Mouse (Mus musculus) erythroid progenitor cell, adult 5-6 weeks (primary cell): ENCODE measurements around the gene Skiv2l. TPM values are rescaled to one million over a fixed set of nuclear protein-coding genes. Genes with fewer than 3 reads are reported as not detected.
A peak's percentile ranks its signal among the peaks of the same experiment; 100 is the strongest.

Experiments
- ATAC-seq: replicated peaks from 2 replicates; pipeline ENCODE4 v1.8.0; 2016; ENCODE audit warnings: moderate number of reproducible peaks, mild to moderate bottlenecking, moderate TSS enrichment, inconsistent platforms; ENCODE audit not compliant: poor library complexity, low FRiP score, severe bottlenecking
- total RNA-seq, 2 experiments: library from RNA; stranded (forward) in 1 of 2; stranded (reverse) in 1 of 2; fragments of 150-400 nt in 1 of 2; fragments of 186-747, 209-891 nt in 1 of 2; gene quantifications; 2 replicates each; pipeline versions ENCODE4 v1.2.3 to v1.2.4; 2015 to 2017; ENCODE audit warnings: low replicate concordance in 2 of 2

Skiv2l gene
- total RNA-seq (2015; ENCODE audit: low replicate concordance) (11.3 and 25.6 TPM in 2 replicates), total RNA-seq (2017; ENCODE audit: low replicate concordance) (48.5 and 60.0 TPM in 2 replicates)

DNA sequence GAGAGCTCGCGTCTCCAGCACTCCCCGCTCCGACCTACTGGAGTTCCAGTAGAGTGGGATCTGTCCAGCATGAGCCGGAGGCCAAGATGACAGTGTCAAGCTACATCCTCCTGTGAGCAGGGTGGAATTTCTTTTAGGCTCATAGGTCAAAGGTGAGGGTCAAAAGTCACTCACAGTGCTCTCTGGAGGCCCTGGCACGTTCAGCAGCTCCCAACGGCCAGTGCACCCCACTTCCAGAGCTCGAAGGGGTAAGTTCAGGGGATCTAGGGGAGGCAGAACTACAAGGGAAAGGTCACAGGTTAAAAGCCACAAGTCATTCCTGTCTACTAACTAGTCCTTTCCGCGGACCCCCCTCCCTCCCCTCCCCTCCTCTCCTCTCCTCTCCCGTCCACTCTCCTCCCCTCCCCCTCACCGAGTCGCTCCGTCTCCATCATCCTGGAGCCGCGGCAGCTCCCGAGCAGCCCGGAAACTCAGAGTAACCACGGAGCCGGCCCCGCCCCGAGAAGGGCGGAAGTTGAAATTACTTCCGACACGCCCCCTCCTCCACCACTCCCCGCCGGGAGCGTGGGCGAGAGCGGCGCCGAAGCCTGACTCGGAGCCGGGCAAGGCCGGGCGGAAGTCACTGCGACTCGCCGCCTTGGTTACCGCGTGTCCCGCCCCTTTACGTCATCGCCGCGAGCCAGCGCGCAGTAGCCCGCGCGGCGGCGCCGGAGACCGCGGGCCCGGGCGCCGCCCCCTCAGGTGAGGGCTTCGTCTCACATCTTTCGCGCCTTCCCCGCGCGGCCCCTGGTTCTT lies at the start of gene Skiv2l, which contains the start of gene Nelfe:
Gene Skiv2l (minus strand): TSS at position 489 of the 795 bp plus-strand sequence.
Gene Nelfe (plus strand): TSS at position 670 of the 795 bp plus-strand sequence.
- peak; percentile 97 for ATAC-seq

DNA sequence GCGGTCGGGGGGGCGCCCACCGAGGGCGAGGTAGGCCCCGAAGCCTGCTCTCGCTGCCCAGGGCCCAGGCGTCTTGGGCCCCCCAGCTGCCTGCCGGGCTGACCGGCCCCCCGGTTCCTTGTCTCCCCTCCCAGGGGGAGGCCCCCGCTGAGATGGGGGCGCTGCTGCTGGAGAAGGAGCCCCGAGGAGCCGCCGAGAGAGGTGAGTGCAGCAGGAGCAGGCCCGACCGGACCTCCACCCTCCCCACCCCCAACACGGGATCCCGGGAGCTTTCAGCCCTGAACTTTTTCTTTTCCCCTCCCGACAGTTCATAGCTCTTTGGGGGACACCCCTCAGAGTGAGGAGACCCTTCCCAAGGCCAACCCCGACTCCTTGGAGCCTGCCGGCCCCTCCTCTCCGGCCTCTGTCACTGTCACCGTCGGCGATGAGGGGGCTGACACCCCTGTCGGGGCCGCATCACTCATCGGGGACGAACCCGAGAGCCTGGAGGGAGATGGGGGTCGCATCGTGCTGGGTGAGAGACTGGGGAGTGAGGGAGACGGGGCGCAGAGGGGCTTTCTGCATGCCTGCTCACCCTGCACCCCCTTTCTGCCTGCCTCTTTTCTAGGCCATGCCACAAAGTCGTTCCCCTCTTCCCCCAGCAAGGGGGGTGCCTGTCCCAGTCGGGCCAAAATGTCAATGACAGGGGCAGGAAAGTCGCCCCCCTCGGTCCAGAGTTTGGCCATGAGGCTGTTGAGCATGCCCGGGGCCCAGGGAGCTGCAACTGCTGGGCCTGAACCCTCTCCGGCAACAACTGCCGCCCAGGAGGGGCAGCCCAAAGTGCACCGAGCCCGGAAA lies 49.3 kb upstream of the Skiv2l start:
- no peak for ATAC-seq

DNA sequence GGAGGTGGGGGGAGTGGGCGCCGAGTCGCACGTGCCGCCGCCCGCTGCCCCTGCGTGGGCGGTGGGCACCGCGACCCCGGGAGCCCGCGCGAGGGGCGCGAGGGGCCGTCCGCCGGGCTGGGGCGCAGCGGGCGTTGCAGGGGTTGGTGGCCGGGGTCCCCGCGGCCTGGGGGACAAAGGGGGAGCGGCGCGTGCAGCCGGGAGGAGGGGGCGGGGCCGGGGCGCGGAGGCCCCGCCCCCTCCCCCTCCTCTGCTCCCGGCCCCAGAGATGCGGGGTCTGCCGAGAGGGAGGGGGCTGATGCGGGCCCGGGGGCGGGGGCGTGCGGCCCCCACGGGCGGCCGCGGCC lies 48.7 kb upstream of the Skiv2l start:
- no peak for ATAC-seq

DNA sequence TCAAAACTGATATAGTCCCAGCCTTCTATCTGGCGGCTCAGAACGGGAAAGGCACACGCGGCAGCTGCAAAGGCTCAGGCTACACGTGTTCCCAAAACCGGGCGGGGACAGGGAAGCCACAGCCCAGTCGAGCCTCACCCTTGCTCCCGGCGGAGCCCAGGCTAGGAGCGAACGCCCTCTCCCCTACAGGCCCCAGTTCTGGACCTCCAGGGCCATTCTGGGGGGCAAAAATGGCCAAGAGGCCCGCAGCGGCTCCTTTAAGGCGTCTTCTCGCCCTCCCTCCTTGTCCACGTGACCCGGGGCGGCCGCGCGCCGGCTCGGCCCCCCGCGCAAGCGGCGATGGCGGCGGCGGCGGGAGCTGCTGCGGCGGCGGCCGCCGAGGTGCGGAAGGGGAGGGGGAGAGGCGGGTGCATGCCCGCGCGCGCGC lies 48.2 kb upstream of the Skiv2l start, which contains the start of the genes C2 and Ehmt2:
Gene C2 (minus strand): TSS at position 106 of the 427 bp plus-strand sequence.
Gene Ehmt2 (plus strand): TSS at position 310 of the 427 bp plus-strand sequence.
- peak; percentile 59 for ATAC-seq

DNA sequence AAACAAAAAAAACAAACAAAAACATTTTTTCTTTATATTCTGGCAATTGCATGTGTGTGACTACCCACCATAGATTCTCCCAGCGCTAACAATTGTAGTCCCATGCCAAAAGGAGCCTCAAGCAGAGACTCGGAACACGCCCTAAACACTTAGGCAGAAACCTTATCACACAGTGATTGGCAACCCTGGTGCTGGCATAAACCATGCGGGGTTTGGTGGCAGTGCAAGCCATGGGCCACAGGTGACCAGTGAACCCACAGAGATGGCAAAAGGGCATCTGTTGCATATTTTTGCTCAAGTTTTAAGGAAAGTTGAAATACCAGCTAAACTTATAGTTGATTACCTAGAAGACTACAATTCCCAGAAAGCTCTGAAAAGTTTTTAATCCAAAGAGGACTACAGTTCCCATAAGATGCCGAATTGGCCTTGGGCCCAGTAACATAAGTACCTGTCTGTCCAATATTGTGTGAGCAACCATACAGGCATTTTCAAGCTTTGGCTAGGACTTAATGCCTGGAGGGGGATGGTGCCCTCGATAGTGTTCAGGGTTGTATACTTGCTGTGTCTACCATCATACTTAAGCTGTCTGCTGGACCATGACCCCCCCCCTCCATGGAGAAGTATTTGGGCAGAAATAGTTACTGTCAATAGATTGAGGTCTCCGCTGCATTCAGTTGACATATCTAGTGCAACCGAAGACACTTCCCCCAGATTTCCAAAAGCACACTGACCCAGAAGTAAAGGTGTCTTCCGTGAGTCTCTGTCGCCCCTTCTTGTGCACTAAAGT lies 47.6 kb upstream of the Skiv2l start:
- no peak for ATAC-seq

DNA sequence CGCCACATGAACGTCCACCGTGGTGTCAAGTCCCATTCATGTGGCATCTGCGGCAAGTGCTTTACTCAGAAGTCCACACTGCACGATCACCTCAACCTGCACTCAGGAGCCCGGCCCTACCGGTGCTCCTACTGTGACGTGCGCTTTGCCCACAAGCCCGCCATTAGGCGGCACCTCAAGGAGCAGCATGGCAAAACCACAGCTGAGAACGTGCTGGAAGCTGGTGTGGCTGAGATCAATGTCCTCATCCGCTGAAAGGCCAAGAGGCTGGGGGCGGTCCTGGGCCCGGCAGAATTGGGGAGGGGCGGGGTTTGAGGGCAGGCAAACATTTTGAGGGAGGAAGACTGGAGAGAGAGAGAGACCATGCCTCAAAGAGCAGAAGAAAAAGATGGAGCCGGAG lies 46.4 kb upstream of the Skiv2l start:
- ATAC-seq = no peak

DNA sequence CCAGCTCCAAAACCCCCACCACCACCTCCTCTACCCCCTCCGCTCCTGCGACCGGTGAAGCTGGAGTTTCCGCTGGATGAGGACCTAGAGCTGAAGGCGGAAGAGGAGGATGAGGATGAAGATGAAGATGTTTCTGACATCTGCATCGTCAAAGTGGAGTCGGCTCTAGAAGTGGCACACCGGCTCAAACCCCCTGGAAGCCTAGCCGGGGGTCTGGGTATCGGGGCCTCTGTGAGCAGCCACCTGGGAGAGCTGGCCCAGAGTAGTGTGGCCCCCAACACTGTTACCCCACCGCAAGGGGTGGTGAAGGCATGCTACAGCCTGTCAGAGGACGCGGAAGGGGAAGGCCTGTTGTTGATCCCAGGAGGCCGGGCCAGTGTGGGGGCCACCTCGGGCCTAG lies 45.7 kb upstream of the Skiv2l start:
- no peak for ATAC-seq

DNA sequence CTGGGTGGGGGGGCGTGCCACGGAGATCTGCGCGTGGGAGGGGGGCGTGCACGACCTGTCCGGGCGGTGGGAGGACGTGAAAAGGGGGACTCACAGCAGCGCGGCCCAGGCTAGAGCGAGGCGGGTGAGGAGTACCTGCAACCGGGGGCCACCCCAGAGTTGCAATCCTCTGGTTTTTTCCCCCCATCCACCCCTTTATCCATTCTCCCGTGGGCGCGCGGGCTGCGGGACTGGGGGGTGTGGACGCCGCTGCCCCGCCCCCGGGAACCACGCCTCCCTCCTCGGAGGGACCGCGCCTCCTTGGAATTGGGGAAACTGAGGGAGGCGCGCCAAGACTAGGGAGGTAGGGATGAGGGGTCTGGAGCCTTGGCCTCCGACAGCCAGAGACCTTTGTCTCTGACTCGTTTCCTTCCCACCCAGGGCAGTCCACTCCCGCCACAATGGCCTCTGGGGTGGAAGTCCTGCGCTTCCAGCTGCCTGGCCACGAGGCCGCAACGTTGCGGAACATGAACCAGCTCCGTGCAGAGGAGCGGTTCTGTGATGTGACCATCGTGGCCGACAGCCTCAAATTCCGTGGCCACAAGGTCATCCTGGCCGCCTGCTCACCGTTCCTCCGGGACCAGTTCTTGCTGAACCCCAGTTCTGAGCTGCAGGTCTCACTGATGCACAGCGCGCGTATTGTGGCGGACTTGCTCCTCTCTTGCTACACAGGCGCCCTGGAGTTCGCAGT lies 45.0 kb upstream of the Skiv2l start:
- ATAC-seq = no peak

DNA sequence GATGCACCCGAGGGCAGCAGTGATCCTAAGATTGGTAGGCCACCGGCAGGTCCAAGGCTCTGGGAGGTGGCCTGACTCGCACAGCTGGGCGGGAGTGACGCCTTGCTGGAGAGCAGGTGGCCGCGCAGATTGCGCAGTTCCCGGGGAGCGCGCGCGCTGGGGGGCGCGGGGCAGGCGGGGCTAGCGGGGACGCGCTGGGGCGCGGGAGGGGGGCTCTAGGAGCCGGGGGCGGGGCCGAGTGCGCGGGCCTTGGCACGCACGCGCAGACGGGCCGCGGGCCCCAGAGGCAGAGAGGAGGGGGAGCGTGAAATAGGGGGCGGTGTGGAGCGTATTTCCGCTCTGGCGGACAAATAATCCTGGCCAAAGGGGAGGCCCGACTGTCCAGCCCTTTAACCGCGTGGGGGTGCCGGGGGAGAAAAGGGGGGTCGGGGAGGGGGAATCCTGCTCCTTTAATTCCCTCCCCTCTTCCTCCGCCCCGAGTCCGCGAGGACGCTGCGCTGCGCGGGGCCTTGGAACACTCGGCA lies 44.1 kb upstream of the Skiv2l start:
- peak; percentile 77 for ATAC-seq

DNA sequence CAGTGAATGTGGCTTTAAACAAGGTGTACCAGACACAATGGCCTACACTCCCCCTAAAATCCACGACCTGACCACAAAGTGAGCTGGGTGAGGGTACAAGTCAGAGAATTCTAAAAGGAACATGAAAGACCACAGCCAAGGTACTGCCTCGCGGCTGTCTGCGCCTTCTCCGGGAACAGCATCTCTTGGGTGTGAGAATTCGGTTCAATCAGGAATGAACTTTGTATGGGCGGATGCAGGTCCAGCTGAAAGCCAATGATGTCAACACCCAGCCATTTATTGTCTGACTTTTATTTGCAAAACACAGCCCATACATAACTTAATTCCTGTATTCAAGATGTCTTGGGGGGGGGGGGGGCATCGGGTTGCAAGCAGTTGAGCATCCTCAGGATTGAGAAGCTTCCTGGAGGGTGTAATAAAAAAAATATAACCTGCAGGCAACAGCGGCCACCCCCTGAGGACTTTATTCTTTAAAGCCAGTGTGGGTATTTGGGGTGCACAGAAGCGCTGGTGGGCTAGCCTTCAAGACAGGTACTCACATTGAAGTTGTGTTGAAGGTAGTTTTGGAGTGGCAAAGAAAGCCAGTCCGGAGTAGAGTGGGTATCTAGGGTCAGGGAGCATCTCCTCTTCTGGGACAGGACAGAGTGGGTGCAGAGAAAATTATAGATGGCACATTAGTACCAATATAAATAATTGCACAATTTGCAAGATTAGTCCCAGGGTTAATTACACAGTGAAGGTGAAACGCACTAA lies 43.2 kb upstream of the Skiv2l start:
- ATAC-seq = no peak

DNA sequence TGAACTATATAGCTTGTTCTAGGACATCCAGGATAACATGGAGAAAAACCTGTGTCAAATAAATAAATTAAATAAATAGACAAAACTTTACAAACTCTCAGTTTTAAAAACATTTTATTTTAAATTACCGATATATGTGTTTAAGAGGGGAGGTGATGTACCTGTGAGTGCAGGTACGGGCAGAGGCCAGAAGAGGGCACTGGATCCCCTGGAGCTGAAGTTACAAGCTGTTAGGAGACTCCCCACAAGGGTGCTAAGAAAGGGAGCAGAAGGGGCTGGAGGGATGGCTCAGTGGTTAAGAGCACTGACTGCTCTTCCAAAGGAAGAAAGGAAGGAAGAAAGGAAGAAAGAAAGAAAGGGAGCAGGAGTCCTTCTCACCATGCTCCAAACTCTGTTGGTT lies 41.4 kb upstream of the Skiv2l start:
- no peak for ATAC-seq

DNA sequence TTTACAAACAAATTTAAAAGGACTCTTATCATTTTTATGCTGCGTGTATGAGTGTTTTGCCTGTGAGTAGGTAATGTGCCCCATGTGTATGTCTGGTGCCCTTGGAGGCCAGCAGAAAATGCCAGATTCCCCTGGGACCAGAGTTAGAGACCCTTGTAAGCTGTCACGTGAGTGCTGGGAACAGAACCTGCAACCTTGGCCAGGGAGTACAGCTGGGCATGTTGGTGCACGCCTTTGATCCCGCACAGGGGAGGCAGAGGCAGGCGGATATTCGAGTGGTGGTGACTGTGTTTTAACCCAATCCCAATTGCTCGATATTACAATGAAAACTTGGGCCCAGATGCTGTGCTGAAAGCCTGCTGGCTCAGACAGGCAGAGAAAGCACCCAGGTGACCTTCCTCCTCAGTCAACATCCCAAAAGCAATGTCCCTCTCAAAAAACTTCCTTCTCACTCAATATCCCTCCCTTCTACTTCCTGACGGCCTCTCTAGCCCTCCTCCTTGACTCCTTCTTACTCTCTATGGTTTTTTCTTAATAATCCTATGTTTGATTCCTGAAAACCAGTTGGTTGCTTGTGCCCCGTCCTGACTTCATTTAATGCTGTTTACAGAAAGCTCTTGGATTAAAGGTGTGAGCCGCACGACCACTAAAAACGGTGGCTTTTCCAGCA lies 40.2 kb upstream of the Skiv2l start:
- ATAC-seq = no peak

DNA sequence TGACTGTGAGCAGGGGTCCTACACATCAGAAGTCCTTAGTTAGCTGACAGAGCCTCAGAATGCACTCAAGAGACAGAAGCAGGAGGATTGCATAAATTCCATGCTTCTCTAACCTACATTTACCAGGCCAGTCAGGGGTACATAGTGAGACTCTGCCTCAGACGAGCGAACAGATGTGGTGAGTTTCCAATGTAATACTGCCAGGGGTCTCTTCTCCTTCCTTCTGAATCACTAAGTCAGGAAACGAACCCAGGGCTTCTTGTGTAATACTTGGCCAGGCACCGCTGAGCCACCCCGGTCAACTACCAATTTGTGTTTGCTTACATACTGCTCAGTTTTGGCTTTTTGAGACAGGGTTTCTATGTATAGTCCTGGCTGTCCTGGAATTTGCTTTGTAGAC lies 37.9 kb upstream of the Skiv2l start:
- no peak for ATAC-seq

DNA sequence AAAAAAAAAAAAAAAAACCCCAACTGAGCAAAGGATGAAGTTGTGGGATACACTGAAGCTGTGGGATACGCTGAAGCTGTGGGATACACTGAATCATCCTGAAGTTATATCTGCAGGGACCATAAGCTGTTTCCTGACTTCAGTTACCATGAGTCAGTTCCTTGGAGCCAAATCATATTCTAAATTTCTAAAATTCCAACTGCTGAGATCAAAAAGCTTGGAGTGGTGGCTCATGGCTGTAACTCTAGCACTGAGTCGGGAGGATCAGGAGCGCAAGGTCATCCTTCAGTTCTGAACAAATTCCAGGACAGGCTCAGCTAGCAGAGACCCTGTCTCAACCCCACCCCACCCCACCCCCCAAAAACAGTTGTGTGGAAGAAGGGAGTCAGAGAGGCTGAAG lies 35.6 kb upstream of the Skiv2l start:
- ATAC-seq = no peak

DNA sequence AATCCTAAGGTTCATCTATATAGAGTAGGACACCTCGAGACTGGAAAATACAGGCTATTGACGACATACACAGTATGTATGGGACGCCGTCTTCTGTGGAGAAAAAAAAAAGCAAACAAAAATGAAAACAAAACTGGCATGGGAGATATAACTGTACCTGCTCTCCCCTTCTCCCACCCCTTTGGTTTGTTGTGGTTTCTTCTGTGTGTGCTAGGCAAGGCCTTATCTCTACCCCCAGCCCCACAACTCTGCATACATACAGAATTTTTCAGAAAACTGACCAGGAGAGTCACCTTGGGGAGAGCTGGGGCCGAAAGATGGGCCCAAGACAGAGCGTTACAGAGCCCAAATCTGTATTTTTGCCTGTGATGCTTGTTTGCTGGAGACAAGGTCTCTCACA lies 34.7 kb upstream of the Skiv2l start:
- ATAC-seq = no peak

DNA sequence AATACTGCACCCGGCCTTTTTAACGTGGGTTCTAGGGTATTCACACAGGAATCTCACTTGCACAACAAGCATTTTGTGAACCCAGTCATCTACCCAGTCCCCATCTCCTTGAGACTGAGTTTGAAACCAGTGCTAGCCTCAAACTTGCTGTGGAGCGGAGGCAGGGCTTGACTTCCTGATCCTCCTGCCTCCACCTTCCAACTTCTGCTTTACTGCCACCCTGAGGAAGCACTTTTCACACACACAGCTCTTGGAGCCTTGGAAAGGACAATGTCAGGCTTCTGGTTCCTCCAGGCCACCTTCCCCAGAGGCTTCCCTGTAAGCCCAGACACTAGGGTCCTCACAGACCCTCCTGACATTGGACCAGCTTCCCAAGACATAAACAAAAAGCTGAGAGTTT lies 33.3 kb upstream of the Skiv2l start:
- no peak for ATAC-seq

DNA sequence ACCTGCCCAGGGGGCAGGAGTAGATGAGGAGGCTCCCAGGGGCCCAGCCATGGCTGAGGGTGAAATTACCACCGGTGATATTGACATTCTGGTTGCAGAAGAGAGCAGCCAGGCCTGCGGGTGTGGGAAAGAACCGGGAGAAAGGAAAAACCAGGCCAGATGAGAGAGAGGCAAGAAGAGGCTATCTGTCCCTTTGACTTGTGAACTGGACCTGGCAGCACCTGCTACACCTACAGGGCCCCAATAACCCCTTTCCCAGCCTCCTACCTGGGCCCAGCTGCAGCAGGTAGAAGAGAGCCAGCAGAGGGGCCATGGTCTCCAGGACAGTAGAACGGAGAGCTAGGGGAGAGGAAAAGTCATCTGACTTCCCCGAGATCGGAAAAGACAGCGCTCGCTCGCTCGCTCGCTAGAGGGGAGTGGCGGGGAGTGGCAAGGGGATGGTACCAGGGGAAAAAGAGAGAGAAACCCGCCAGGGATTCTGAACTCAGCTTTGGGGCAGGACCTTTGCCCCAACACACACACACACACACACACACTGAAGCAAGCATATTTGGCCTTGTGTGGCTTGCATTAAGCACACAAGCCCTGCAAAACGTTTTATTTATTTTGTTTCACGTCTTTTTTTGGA lies 31.8 kb upstream of the Skiv2l start, which contains the start of gene Gm20547:
Gene Gm20547 (minus strand): TSS at position 360 of the 628 bp plus-strand sequence.
- no peak for ATAC-seq
